Mouse (Mus musculus) cerebellum, adult 9-11 months (tissue): ENCODE results near the gene Zfp92.

Experiments
- DNase-seq: peaks from one replicate; pipeline ENCODE4 v3.0.0; 2022

Zfp92 gene

DNA sequence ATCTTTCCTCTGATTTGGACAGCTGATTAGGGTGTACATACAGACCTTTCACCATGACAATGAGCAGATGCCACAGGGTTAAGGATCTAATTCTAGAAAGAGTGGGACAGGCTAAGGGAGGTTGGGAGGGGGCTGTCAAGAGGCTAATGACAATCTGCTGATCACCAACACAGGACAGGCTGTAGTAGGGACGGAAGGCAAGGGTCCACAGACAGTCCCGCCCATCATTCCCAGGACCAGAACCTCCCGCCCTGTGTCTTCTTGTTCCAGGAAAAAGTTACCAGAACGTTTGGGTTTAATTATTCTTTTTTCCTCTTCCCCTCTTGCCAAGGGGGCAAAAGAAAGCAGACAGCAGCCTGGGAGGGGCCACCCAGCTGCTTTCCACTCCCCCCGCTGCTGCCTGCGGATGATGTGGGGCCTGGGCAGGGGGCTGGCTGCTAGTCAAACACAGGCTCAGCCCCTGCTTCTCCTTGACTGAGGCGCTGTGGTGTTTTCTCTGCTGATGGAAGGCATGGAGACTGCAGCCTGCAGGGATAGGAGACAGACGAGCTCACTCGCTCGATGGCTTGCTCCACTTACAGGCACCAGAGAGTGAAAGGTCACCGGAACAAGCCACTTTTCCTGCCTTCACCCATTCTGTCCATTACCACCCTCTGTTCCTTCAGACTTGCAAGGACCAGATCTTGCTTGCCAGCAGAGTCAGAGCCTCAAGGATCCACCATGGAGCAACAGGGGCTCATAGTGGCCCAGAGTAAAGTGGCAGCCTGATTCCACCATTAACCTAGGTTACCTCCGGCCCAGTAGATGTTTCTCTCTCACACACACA, 63.7 kb downstream of the Zfp92 start:
- no peak for DNase-seq

GRCm38 (mm10) chrX:73475658-73476256, 64.9 kb downstream of the Zfp92 start:
- DNase-seq, result no peak

- no peak for DNase-seq
These were observed 65.7 kb downstream of the Zfp92 start for GRCm38 (mm10) chrX:73476621-73477020.

GRCm38 (mm10) chrX:73477500-73477899, 66.6 kb downstream of the Zfp92 start:
- no peak for DNase-seq
